Mouse (Mus musculus) bone marrow macrophage, adult 2 months (primary cell): ENCODE measurements at regions not wholly inside any gene's neighbourhood (a gene's known extent, or its start where the extent isn't known, plus 50 kb on each side); places are given as distances from the start of the nearest gene placed in this dataset.

ENCODE experiments used
- H3K27ac ChIP-seq: 2 replicates; pipeline ENCODE4 v1.5.1; 2012; ENCODE audit warnings: low read depth, low read length; ENCODE audit not compliant: insufficient read depth
- H3K4me1 ChIP-seq: 2 replicates; pipeline ENCODE4 v1.6.1; 2012; ENCODE audit warnings: low read length; ENCODE audit not compliant: control insufficient read depth, insufficient read depth
- H3K4me3 ChIP-seq: 2 replicates; pipeline ENCODE4 v1.5.1; 2012; ENCODE audit warnings: mild to moderate bottlenecking, low read length, moderate library complexity; ENCODE audit not compliant: insufficient read depth
- CTCF ChIP-seq: IDR thresholded peaks from 2 replicates; pipeline ENCODE4 v1.5.1; 2012; ENCODE audit warnings: low read depth, mild to moderate bottlenecking, low read length, moderate library complexity
- POLR2A ChIP-seq: IDR thresholded peaks from 2 replicates; pipeline ENCODE4 v1.6.1; 2012; ENCODE audit warnings: mild to moderate bottlenecking, low read depth, low read length, borderline replicate concordance

- no peak for TF ChIP-seq POLR2A
- Histone ChIP-seq H3K4me3 (no peak overlapping the region), H3K4me1 (no peaks in the 10 kb centered on the region), H3K27ac (no peak overlapping the region)
Observed at GRCm38 (mm10) chr1:92292681-92293380, 97.3 kb upstream of the Hdac4 start.

DNA sequence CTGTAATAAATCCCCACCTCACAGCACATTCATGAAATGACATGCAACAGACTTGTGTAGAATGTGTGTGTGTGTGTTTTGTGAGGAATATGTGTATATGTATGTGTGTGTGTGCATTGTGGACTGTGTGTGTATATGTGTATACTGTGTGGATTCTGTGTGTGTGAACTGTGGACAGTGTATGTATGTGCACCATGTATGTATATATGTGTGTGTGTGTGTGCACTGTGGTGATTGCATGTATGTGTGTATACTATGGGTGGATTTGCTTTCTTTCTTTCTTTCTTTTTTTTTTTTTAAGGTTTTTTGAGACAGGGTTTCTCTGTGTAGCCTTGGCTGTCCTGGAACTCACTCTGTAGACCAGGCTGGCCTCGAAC is 91.5 kb upstream of the Hdac4 start:
- Histone ChIP-seq H3K4me3 (no peak overlapping the region), H3K27ac (no peak overlapping the region), H3K4me1 (no peaks in the 10 kb centered on the region)
- no peak for TF ChIP-seq CTCF
- TF ChIP-seq POLR2A: no peak

- H3K4me3 ChIP-seq: no peak overlapping the region
- TF ChIP-seq CTCF (no peak), POLR2A (no peak)
- no peaks in the 10 kb centered on the region for H3K4me1 ChIP-seq
- H3K27ac ChIP-seq: no peak overlapping the region
Observed at GRCm38 (mm10) chr1:92286013-92286965, 90.8 kb upstream of the Hdac4 start.

DNA sequence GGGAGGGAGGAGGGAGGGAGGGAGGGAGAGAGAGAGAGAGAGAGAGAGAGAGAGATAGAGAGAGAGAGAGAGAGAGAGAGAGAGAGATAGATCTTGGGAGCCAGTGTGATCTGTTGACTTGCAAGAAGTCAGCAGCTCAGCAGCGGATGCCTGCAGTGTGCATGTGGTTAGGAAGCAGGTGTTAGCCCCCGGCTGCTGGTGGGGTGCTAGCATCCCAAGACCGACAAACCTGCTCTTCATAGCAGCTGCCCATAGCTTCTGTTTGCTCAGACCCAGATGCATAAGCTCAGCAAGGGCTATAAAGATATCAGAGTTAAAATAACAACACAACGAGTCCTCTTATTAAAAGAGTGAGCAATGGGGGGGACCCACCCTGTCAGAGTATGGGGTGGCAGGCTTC is 88.7 kb upstream of the Hdac4 start:
- TF ChIP-seq POLR2A (no peak), CTCF (no peak)
- Histone ChIP-seq H3K27ac (no peak overlapping the region), H3K4me3 (no peak overlapping the region), H3K4me1 (no peaks in the 10 kb centered on the region)

GRCm38 (mm10) chr1:92277199-92277747 is 81.8 kb upstream of the Hdac4 start:
- Histone ChIP-seq H3K4me3 (no peak overlapping the region), H3K27ac (no peak overlapping the region), H3K4me1 (peaks cover 1% of the 10 kb centered on the region; the same call in 1 of the 2 replicates)
- TF ChIP-seq POLR2A: no peak
- TF ChIP-seq CTCF: no peak

- Histone ChIP-seq H3K27ac (no peak overlapping the region), H3K4me3 (no peak overlapping the region)
- no peak for TF ChIP-seq POLR2A
- no peak for TF ChIP-seq CTCF
Observed at GRCm38 (mm10) chr1:92275388-92275787, 79.9 kb upstream of the Hdac4 start.

GRCm38 (mm10) chr1:92273760-92274159 is 78.3 kb upstream of the Hdac4 start:
- H3K4me1 ChIP-seq: peaks cover 5% of the 10 kb centered on the region; the same call in 1 of the 2 replicates
- no peak for TF ChIP-seq POLR2A
- no peak overlapping the region for H3K27ac ChIP-seq
- no peak overlapping the region for H3K4me3 ChIP-seq

More at GRCm38 (mm10) chr1:92275388-92275787, 79.9 kb upstream of the Hdac4 start:
- peaks cover 5% of the 10 kb centered on the region; the same call in 1 of the 2 replicates for H3K4me1 ChIP-seq

GRCm38 (mm10) chr1:92271676-92272291 is 76.3 kb upstream of the Hdac4 start:
- TF ChIP-seq POLR2A (no peak), CTCF (no peak)
- Histone ChIP-seq H3K4me1 (peaks cover 5% of the 10 kb centered on the region; the same call in 1 of the 2 replicates), H3K4me3 (no peak overlapping the region), H3K27ac (no peak overlapping the region)

DNA sequence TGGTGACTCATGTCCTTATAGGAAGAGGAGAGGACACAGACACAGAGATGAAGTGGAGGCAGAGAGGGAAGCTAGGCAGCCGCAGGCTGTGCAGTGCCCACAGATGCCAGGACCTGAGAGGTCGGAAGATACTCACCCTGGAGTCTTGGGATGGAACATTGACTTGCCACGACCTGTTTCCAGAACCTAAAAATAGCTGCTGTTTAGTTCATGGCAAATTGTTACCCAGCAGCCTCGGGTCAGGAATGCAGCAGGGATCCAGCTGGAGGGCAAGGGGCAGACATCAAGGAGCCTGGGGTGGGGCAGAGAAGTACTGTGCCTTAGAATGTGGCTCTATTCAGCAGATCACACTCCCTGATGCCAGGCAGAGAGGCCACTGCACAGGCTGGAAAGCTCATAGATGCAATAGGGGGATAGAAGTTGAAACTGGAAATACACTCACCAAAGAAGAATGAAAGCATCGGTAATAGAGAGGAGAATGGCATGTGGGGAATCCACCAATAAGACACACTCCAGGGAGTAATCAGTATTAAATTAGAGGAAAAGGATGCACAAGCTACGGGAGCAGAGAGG is 75.1 kb upstream of the Hdac4 start:
- TF ChIP-seq CTCF (no peak), POLR2A (no peak)
- no peak overlapping the region for H3K4me3 ChIP-seq
- H3K4me1 ChIP-seq: peaks cover 5% of the 10 kb centered on the region; the same call in 1 of the 2 replicates
- H3K27ac ChIP-seq: no peak overlapping the region
